Mouse (Mus musculus): ENCODE measurements around the gene Ttc39b.
"Not testable (repeated sequence)": the region's sequence is repeated elsewhere in the genome, so short reads cannot be mapped to it uniquely, and the experiment has no call there.

Gene Ttc39b

DNA sequence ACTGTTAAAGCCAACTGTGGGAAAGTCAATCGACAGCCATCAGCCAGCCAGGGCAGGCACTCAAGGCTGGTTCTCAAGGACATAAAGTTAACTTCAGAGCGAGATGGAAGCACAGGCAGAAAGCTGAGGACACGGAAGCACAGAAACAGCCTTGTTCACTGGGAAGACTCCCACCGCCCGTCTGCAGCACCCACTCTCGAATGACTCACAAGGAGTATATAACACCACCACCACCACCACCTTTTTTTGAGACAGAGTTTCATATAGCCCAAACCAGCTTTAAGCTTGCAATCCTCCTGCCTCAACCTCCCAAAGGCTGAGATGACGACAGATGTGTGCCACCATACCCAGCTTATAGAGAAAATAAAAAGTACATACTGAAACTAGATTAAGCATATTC is 44.8 kb downstream of the Ttc39b start:
- in situ Hi-C loops (cut with MboI, MseI) = no loop called here

DNA sequence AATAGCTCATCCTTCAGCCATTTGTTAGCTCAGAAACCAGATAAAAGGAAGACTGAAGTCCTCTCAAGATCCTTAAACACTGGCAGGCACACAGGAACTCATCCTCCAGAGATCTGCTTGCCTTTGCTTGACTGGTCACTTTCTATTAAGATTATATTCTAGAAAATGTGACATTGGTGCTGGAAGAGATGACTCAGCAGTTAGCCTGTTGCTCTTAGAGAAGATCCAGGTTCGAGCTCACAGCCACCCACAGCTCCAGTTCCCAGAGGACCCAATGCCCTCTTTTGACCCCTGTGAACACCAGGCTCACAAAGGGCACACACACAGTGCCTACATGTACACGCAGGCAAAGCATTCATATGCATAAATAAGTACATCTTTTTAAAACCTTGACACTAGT is 49.8 kb downstream of the Ttc39b start:
- in situ Hi-C loops (cut with MboI, MseI) = no loop called here

GRCm38 (mm10) chr4:83273616-83274050 is 50.4 kb downstream of the Ttc39b start:
- in situ Hi-C loops (cut with MboI, MseI) = no loop called here

DNA sequence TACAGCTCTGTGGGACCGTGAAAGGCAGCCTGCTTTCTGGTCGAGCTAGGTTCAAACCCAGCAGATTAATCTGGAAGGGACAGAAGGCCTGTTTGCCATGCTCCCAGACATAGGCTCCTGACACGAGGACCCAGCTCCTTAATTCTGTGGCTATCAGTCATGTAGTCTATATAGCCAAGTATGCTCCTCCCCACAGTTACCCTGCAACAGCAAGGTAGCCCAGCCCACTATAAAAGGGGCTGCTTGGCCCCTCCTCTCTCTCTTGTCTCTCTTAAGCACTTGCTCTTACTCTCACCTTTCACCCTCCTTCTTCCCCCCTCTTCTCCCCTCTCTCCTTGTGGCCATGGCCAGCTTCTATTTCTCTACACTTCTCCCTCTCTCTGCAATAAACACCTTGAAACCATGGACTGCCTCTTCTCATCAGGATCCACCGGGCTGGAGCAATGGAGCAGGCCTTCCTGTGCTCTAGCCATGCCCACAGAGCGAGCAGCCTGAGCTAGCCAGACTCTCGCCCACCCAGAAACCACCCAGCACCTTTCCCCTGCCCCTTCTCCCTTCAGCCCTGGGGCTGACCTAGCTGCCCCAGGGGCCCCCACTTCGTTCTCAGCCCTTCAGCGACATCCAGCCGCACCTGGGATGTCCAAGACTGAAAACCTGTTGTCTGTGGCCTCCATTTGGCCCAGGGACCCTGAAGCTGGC is 51.0 kb downstream of the Ttc39b start:
- in situ Hi-C loops (cut with MboI, MseI) = no loop called here

- in situ Hi-C loops (cut with MboI, MseI) = no loop called here
Measured at GRCm38 (mm10) chr4:83270481-83270880, 53.6 kb downstream of the Ttc39b start.

DNA sequence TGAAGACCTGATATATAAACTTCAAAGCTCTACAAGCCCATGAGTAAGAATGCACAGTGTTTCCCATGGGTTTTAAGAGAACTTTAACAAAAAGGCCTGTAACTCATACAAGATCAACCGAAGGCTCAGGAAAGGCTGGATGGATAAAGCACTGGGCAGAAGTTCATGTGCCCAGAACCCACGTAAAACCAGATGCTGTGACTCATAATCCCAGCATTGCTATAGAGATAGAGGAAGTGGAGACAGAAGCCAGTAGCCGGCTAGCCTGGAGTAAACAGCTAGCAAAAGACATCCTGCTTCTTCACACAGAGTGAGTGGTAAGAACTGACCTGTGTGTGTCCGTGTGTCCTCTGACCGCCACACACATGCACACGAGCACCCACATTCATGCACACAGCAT is 54.4 kb downstream of the Ttc39b start:
- in situ Hi-C loops (cut with MboI, MseI) = no loop called here

- in situ Hi-C loops (cut with MboI, MseI) = no loop called here
Measured at GRCm38 (mm10) chr4:83265926-83266692, 57.9 kb downstream of the Ttc39b start.

- in situ Hi-C loops (cut with MboI, MseI) = no loop called here
Measured at GRCm38 (mm10) chr4:83264832-83265231, 59.2 kb downstream of the Ttc39b start.

- in situ Hi-C loops (cut with MboI, MseI) = no loop called here
Measured at GRCm38 (mm10) chr4:83261998-83262397, 62.1 kb downstream of the Ttc39b start.

- in situ Hi-C loops (cut with MboI, MseI) = no loop called here
Measured at GRCm38 (mm10) chr4:83259690-83260089, 64.4 kb downstream of the Ttc39b start.

DNA sequence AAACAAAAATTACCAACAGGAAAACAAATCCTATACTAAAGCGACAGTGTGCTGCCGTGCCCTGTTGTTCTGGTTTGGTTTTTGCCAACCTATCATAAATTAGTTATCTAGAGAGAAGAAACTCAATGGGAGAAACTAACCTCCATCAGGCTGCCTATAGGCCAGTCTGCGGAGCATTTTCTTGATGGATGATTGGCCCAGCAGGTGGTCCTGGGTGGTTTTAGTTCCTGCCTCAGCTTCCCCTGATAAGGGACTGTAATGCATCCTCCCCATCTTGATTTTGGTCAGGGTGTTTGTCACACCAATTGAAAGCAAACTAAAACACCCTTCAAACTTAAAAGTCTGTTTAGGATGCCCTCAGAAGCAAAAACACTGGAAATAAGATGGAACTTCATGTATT is 65.8 kb downstream of the Ttc39b start:
- in situ Hi-C loops (cut with MboI, MseI) = no loop called here

- in situ Hi-C loops (cut with MboI, MseI) = no loop called here
Measured at GRCm38 (mm10) chr4:83257279-83258260, 66.5 kb downstream of the Ttc39b start.

GRCm38 (mm10) chr4:83256779-83257178 is 67.3 kb downstream of the Ttc39b start:
- in situ Hi-C loops (cut with MboI, MseI) = no loop called here

GRCm38 (mm10) chr4:83254941-83255340 is 69.1 kb downstream of the Ttc39b start:
- in situ Hi-C loops (cut with MboI, MseI) = no loop called here

GRCm38 (mm10) chr4:83253679-83254078 is 70.4 kb downstream of the Ttc39b start:
- in situ Hi-C loops (cut with MboI, MseI) = no loop called here

GRCm38 (mm10) chr4:83243706-83244105 is 80.3 kb downstream of the Ttc39b start:
- in situ Hi-C loops (cut with MboI, MseI) = no loop called here

GRCm38 (mm10) chr4:83241630-83242029 is 82.4 kb downstream of the Ttc39b start:
- in situ Hi-C loops (cut with MboI, MseI) = no loop called here

GRCm38 (mm10) chr4:83237656-83238055 is 86.4 kb downstream of the Ttc39b start:
- in situ Hi-C loops (cut with MboI, MseI) = no loop called here

DNA sequence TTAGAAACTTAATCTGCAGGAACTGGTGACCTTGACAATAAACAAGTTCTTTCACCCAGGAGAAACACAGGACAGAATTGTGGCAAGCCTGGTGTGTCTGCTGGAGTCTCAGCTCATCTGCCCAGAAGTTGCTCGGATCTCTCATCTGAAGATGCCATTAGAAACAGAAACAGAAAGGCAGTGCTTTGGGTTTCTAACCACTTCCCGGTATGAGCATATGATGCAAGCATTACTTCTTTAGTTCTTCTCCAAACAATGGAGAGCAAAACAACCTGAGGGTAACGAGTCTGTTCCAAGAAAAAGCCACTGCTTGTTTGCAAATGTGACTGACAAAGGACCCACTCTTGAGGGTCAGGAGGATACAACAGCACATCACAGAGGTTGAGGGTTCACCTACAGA is 88.8 kb downstream of the Ttc39b start:
- in situ Hi-C loops (cut with MboI, MseI) = not testable (repeated sequence)

GRCm38 (mm10) chr4:83234739-83235138 is 89.3 kb downstream of the Ttc39b start:
- in situ Hi-C loops (cut with MboI, MseI) = no loop called here

- in situ Hi-C loops (cut with MboI, MseI) = no loop called here
Measured at GRCm38 (mm10) chr4:83234132-83234531, 89.9 kb downstream of the Ttc39b start.

All from T-helper 1 cell (primary cell).